Mouse (Mus musculus): ENCODE measurements around the gene Ccnk.
A peak's percentile ranks its signal among the peaks of the same experiment; 100 is the strongest.

Ccnk gene

GRCm38 (mm10) chr12:108225781-108226180 lies 46.4 kb downstream of the Ccnk start:
- DNase-seq, result no peak

GRCm38 (mm10) chr12:108226216-108226615 lies 46.8 kb downstream of the Ccnk start:
- DNase-seq, result no peak

DNA sequence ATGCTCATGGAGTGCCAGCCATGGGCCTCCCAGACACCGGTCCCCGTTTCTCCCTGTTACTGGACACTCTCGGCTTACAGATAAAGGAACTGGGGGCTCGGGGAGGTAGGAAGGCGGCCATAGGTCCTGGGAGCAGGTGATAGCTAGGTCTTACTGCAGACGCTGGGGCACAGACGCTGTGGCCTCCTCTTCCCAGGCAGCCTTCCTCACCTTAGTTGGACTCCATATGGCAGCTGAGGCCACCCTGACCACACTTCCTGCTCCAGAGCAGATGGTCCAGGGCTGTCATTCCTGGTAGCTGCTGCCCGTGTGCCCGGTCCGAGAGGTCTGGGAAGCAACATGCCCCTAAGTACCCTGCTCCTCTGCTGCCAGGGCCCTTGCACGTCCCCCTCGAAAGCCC lies 47.6 kb downstream of the Ccnk start:
- no peak for DNase-seq

GRCm38 (mm10) chr12:108227527-108227926 lies 48.1 kb downstream of the Ccnk start:
- DNase-seq, result no peak

- DNase-seq, result no peak
Observed at GRCm38 (mm10) chr12:108230077-108230476, 50.7 kb downstream of the Ccnk start.

DNA sequence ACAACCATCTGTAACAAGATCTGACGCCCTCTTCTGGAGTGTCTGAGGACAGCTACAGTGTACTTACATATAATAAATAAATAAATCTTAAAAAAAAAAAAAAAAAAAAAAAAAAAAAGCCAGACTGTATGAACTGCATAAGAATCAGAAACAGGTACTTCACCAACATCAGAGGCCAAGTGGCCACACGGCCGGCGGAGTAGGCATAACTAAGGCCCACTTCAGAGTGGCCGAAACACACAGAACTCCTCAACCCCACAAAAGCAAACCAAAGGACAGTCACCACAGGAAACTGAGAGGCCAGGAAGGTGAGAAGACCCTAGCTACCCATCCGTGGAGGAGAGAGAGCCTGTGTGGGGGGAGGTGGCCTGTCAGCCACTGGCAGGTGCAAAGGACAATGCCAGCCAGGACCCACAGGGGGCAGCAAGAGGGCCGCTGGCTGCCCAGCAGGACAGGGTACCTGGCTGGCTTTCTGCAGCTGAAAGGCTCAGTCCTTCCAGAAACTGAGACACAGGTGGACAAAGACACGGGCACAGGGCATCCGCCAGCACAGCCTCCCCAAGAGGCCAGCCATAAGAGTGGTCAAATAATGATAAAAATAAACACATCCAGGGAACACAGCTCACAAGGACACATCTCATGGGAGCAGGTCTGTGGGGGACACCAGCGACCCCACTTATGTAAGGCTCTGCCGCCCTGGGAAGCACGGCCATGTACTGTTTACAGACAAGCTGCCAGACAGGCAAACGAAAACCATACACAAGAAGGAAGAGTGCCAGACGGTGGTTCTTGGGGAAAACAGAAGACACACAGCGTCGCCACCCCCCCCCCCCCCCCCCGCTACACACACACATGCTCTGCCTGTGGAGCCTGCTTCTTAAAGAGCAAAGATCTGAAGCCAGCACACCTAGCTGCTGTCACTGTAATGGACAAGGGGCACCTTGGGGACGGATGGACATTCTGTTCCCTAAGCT lies 51.7 kb downstream of the Ccnk start:
- peak; percentile 73 for DNase-seq

GRCm38 (mm10) chr12:108231901-108232300 lies 52.5 kb downstream of the Ccnk start:
- DNase-seq, result no peak

DNA sequence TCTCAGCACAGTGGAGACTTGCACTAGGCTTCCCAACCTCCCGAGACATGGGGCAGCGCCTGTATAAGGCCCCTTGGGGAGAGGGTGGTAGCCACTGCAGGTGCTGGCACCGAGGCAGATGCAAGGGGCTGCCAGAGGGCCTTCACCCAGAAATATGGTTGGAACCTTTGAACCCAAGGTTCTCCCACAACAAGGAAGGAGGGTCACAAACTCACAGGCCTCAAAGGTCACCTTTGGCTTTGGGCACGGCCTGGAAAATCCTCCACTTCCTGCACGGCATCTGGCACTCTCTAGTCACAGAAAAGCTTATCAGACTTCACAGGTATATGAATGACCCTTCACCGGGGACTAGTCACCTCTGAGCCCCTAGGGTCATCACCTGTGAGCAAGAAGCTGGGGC lies 54.4 kb downstream of the Ccnk start:
- no peak for DNase-seq

- DNase-seq, result no peak
Observed at GRCm38 (mm10) chr12:108234832-108235602, 55.6 kb downstream of the Ccnk start.

- no peak for DNase-seq
Observed at GRCm38 (mm10) chr12:108235976-108236555, 56.7 kb downstream of the Ccnk start.

GRCm38 (mm10) chr12:108237300-108238006 lies 58.1 kb downstream of the Ccnk start:
- DNase-seq, result peak; percentile 59

GRCm38 (mm10) chr12:108238395-108239035 lies 59.1 kb downstream of the Ccnk start:
- DNase-seq, result no peak

DNA sequence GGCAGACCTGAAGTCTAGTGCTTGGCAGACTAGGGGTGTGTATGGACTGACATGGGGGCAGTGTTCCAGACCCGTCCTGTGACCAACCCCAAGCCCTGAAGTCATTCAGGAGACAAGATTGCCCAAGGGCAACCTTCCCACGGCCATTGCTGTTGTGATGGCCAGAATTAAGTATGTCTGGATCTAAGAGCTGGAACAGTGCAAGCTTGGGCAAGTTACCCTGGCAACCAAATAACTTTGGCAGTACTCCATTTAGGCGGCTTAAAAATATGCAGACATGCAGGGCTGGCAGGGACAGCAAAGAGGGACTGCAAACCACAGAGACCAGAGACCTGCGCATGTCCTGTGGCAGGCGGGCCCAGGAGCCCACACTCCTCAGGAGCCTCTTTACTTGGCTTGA lies 60.1 kb downstream of the Ccnk start:
- peak; percentile 83 for DNase-seq

DNA sequence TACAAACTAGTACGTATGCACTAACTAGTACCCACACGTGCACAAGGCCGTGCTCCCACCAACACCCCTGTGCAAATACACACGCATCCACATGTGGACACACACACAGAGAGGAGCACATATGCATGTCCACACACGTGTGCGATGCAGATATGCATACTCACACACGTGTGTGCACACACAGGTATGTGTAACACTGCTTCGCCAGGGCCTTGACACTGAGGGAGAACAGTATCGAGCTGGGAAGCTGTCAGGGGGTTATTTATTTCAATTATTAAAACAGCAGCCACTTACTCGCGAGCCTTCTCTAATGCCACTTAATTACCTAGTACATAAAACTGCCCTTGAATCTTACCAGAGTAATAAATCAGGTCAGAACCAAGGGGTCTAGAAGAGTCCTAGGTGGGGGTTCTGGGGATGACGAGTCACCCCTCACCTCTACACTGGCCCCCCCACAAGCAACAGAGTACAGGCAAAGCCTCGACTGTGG lies 61.1 kb downstream of the Ccnk start:
- DNase-seq, result no peak

- DNase-seq, result no peak
Observed at GRCm38 (mm10) chr12:108240953-108241588, 61.7 kb downstream of the Ccnk start.

GRCm38 (mm10) chr12:108241626-108242025 lies 62.2 kb downstream of the Ccnk start:
- DNase-seq, result no peak

GRCm38 (mm10) chr12:108242243-108242745 lies 62.9 kb downstream of the Ccnk start:
- no peak for DNase-seq

GRCm38 (mm10) chr12:108244778-108245177 lies 65.4 kb downstream of the Ccnk start:
- peak; percentile 89 for DNase-seq

DNA sequence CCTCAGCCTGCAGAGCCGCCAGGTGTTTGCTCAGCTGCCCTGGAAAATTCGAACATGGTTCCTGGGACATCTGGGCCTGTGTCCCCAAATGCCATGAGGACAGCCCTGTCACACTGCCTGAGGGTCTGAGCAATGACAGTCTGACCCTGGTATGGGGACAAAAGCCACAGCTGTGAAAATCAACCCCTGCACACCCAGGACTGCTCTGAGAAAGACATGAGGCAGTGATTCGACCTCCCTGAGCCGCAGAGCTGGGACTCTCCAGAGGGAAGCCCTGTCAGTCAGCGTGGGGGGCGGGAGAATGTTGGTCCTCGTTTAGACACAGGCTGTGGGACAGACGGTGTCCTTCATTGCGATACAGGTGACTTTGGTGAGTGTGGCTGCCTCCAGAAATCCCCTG lies 66.2 kb downstream of the Ccnk start:
- DNase-seq, result no peak

GRCm38 (mm10) chr12:108246759-108247500 lies 67.6 kb downstream of the Ccnk start:
- DNase-seq, result no peak

- DNase-seq, result no peak
Observed at GRCm38 (mm10) chr12:108249019-108249418, 69.6 kb downstream of the Ccnk start.

All from lung, postnatal 10 days (tissue).